Mouse (Mus musculus) liver, embryonic 15.5 days (tissue): ENCODE measurements around the gene Znfx1. TPM values are rescaled to one million over a fixed set of nuclear protein-coding genes. Genes with fewer than 3 reads are reported as not detected.

Source experiments
- ATAC-seq: fragments of 200-750 bp; cut with Nextera tagmentation; 2 replicates; pipeline ENCODE4 v1.8.0; 2017; ENCODE audit warnings: moderate number of reproducible peaks, mild to moderate bottlenecking, moderate library complexity; ENCODE audit not compliant: insufficient read depth
- H3K27ac ChIP-seq: fragments of 300-500 bp; sonication (generic); replicated peaks from 2 replicates; pipeline ENCODE4 v1.5.1; 2015; ENCODE audit warnings: mild to moderate bottlenecking, inconsistent platforms
- H3K27me3 ChIP-seq: fragments of 300-500 bp; sonication (generic); 2 replicates; pipeline ENCODE4 v1.6.1; 2015; ENCODE audit warnings: mild to moderate bottlenecking, inconsistent platforms
- H3K36me3 ChIP-seq: fragments of 300-500 bp; sonication (generic); replicated peaks from 2 replicates; pipeline ENCODE4 v1.6.1; 2015; ENCODE audit warnings: moderate library complexity, mild to moderate bottlenecking, inconsistent platforms
- H3K4me1 ChIP-seq: fragments of 300-500 bp; sonication (generic); replicated peaks from 2 replicates; pipeline ENCODE4 v1.6.1; 2015; ENCODE audit warnings: inconsistent platforms
- H3K4me2 ChIP-seq: fragments of 300-500 bp; sonication (generic); 2 replicates; pipeline ENCODE4 v1.6.1; 2015; ENCODE audit warnings: moderate library complexity, mild to moderate bottlenecking, inconsistent platforms
- H3K4me3 ChIP-seq: fragments of 300-500 bp; sonication (generic); replicated peaks from 2 replicates; pipeline ENCODE4 v1.5.1; 2015; ENCODE audit warnings: mild to moderate bottlenecking, inconsistent platforms
- H3K9ac ChIP-seq: fragments of 300-500 bp; sonication (generic); 2 replicates; pipeline ENCODE4 v1.6.1; 2015; ENCODE audit warnings: moderate library complexity, mild to moderate bottlenecking, inconsistent platforms
- H3K9me3 ChIP-seq: fragments of 300-500 bp; sonication (generic); replicated peaks from 2 replicates; pipeline ENCODE4 v1.6.1; 2016; ENCODE audit warnings: inconsistent platforms
- WGBS: fragments of 180-500 bp; shearing (Covaris S2); methylation state at CpG from one replicate; pipeline ENCODE4 v1.1.7; 2015; ENCODE audit warnings: mixed read lengths; ENCODE audit not compliant: insufficient replicate concordance; 5-methylcytosine and 5-hydroxymethylcytosine counted together
- polyA plus RNA-seq: library from polyadenylated mRNA; unstranded; fragments of >200 nt; fragmentation: Nextera tagmentation; extraction: Ambion mirVana; gene quantifications from 2 replicates; pipeline ENCODE4 v1.2.1, GENCODE M21; 2015

Gene Znfx1
- polyA plus RNA-seq, 1 experiment from 2014 or later, result 9.8 TPM

DNA sequence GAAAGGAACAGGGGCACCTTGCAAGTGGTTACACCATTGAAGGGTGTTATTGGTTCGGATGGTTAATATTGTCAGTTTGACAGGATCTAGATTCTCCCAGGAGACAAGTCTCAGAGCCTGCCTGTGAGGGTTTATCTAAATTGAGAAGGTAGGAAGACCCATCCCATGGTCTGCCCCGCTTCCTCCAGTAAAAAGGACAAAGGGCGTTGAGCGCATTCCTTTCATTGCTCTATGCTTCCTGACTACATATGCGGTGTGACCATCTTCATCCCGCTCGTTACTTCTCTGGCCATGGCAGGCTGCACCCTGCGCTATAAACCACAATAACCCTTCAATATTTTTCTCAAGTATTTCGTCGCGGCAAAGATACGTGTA is 8.4 kb upstream of the Znfx1 start:
- Histone ChIP-seq H3K9me3 (no peaks in the 10 kb centered on the region), H3K27me3 (no peaks in the 10 kb centered on the region), H3K9ac (peak overlapping the region; percentile 23), H3K4me3 (peak overlapping the region; percentile 52), H3K27ac (peak overlapping the region; percentile 39; the same call in 1 of the 2 replicates), H3K4me1 (peaks cover 33% of the 10 kb centered on the region), H3K36me3 (peaks cover 5% of the 10 kb centered on the region), H3K4me2 (peak overlapping the region; percentile 71)
- ATAC-seq, result no peak
- WGBS, result 18% methylated on average over 12 of the region's 12 CpGs

DNA sequence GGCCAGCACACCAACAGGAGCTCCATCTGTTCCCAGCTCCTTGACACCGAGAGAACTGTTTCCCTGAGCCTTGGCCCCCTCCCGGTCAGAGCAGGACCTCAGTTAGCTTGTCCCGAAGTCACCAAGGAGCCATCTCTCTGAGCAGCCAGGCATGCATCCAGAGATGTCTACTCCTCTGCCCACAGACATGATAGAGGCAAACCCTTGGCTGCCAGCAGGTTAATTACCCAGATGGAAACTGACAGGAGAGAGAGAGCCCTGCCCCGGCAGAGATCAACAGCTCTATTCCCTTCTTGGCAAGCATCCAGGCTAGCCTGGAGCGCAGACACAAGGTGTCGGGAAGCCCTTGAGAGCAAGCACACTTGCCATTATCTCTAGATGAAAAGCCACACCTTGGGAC is 7.5 kb upstream of the Znfx1 start:
- ATAC-seq, result no peak
- WGBS, result 65% methylated on average over 6 of the region's 6 CpGs
- no peak overlapping the region for H3K4me3 ChIP-seq
- peaks cover 42% of the 10 kb centered on the region for H3K4me1 ChIP-seq
- no peak overlapping the region for H3K4me2 ChIP-seq
- peaks cover 14% of the 10 kb centered on the region for H3K36me3 ChIP-seq
- H3K27me3 ChIP-seq, result no peaks in the 10 kb centered on the region
- H3K9me3 ChIP-seq, result no peaks in the 10 kb centered on the region
- no peak overlapping the region for H3K9ac ChIP-seq
- H3K27ac ChIP-seq, result no peak overlapping the region

DNA sequence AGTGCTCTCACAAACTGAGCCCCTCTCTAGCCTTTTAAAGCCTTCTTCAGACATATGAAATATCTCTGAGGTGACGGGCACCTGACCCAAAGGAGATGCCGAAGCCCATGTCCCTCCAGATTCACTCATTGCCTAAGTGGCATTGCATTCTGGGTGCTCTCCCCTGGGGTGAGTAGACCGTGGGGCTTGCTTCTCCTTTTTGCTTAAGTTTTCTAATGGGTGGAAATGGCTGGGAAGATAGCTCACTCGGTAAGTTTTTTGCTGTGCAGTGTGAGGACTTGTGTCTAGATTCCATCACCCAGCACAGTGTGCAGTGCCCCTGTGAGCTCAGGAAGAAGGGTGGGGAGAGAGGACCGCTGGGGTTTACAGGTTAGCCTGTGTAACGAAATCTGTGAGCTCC is 4.8 kb upstream of the Znfx1 start:
- Histone ChIP-seq H3K4me1 (peaks cover 55% of the 10 kb centered on the region), H3K9me3 (no peaks in the 10 kb centered on the region), H3K9ac (no peak overlapping the region), H3K4me3 (no peak overlapping the region), H3K4me2 (no peak overlapping the region), H3K36me3 (peaks cover 28% of the 10 kb centered on the region), H3K27me3 (no peaks in the 10 kb centered on the region), H3K27ac (peak overlapping the region; percentile 65; the same call in 1 of the 2 replicates)
- ATAC-seq, result no peak
- WGBS, result 24% methylated on average over 6 of the region's 6 CpGs

DNA sequence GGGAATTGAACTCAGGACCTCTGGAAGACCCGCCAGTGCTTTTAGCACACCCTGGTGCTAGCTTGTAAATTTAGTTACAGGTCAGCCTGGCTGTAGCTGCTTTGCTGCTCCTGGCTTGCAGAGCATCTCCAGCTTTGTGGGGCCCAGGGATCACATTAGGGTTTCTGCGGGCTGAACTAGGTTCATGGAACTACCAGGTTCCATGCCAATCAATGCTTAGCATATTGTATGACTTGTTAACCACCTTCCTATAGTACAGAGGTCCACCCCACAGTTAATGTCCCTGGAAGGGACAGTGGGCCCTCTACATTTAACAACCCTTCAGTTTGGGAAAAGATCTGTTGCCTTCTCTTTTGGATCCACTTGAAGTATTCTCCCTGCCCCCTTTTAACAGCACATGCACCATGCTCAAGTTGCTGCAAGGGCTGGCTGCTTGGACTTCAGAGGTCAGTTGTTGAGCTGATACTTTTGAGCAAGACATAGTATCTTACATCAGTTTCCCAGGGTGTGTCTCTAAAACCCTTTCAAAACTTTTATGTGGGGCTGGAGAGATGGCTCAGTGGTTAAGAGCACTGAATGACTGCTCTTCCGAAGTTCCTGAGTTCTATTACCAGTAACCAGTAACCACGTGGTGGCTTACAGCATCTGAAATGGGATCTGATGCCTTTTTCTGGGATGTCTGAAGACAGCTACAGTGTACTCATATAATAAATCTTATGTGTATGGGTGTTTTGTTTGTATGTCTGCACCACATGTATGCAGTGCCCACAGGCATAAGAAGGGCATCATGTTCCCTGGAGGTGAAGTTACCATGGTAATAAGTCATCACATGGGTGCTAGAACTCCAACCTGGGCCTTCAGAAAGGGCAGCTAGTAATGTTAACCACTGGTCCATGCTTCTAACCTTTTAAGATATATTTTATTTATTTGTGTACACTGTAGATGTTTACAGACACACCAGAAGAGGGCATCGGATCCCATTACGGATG is 4.0 kb upstream of the Znfx1 start:
- Histone ChIP-seq H3K9me3 (no peaks in the 10 kb centered on the region), H3K27ac (peak overlapping the region; percentile 65), H3K4me1 (peaks cover 48% of the 10 kb centered on the region), H3K36me3 (peaks cover 28% of the 10 kb centered on the region), H3K4me2 (no peak overlapping the region), H3K4me3 (no peak overlapping the region), H3K27me3 (no peaks in the 10 kb centered on the region), H3K9ac (no peak overlapping the region)
- WGBS, result 12% methylated on average over 6 of the region's 6 CpGs
- no peak for ATAC-seq

DNA sequence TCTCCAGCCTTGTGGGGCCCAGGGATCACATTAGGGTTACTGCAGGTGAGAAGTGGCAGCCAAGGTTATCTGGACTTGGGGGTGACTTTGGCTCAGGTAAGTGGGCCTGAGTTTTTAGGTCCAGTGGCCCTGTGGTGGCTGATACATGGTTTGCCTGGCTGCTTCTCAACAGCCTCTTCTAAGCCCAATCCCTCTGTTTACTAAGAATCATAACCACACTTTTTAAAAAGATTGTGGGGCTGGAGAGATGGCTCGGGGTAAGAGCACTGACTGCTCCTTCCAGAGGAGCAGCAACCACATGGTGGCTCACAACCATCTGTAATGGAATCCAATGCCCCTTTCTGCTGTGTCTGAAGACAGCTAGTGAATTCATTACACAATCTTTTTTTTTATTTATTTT is 3.2 kb upstream of the Znfx1 start:
- H3K4me2 ChIP-seq, result peak overlapping the region; percentile 78; the same call in 1 of the 2 replicates
- ATAC-seq, result no peak
- H3K27me3 ChIP-seq, result no peaks in the 10 kb centered on the region
- no peaks in the 10 kb centered on the region for H3K9me3 ChIP-seq
- WGBS, result 24% methylated on average over 1 of the region's 1 CpGs
- no peak overlapping the region for H3K4me3 ChIP-seq
- H3K9ac ChIP-seq, result 0 out of 2 replicates have a peak overlapping the region, but pooled peaks have one; percentile 16
- H3K4me1 ChIP-seq, result peaks cover 48% of the 10 kb centered on the region
- peak overlapping the region; percentile 95; the same call in 1 of the 2 replicates for H3K27ac ChIP-seq
- H3K36me3 ChIP-seq, result peaks cover 28% of the 10 kb centered on the region

DNA sequence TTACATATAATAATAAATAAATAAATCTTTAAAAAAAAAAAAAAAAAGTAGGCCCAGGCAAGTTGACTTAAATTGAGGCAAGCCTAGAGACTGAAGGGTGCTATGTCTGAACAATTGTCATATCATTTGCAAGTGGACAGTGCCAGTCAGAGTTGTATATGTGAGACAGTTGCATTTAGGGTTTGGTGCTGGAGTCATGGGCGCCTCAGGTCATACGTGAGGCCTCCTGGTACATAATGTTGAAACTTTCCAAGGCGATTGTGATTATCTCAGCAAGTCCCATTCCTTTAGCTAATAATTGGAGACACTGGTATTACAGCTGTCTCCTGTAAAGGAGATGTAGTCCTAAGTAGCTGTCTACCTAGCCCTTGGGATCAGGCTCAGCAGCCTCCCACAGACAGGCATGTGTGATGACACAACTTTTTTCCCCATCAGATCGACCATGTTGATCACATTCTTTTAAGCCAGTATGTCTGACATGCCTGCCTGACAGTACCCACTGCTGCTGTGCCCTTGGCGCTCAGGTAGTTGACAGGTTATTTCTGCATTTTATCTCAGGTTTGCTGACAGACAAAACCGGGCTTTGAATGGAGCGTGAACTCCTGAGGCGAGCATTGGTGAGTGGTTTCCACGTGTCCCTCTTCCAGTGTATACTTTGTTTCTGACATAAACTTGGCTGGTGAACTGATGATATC is 1.9 kb upstream of the Znfx1 start:
- H3K9me3 ChIP-seq, result no peaks in the 10 kb centered on the region
- 10% methylated on average over 9 of the region's 9 CpGs for WGBS
- H3K4me1 ChIP-seq, result peaks cover 58% of the 10 kb centered on the region
- no peaks in the 10 kb centered on the region for H3K27me3 ChIP-seq
- H3K9ac ChIP-seq, result peak overlapping the region; percentile 83
- H3K36me3 ChIP-seq, result peaks cover 32% of the 10 kb centered on the region
- H3K4me3 ChIP-seq, result peak overlapping the region; percentile 88
- ATAC-seq, result no peak
- peak overlapping the region; percentile 95 for H3K27ac ChIP-seq
- H3K4me2 ChIP-seq, result peak overlapping the region; percentile 78

DNA sequence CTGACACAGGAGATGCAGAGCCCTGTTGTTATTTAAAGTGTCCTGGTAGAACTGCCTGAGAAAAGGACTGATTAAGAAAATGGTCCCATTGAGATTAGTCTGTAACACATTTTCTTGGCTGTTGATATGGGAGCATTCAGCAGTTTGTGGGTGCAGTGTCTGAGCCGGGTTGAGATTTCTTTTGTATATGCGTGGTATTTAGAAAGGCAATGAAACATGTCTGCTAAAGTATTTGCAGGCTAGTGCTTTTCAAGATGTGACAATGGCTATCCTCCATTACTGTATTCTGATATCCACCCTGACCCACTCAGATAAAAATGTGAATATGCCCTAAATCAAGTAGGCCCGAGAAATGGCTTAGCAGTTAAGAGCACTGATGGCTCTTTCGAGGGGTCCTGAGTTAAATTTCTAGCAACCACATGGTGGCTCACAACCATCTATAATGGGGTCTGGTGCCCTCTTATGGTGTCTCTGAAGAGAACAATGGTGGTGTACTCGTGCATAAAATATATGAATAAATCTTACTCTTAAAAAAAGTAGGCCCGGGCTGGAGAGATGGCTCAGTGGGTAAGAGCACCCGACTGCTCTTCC is 1.2 kb upstream of the Znfx1 start:
- WGBS, result under 1% methylated on average over 7 of the region's 7 CpGs

DNA sequence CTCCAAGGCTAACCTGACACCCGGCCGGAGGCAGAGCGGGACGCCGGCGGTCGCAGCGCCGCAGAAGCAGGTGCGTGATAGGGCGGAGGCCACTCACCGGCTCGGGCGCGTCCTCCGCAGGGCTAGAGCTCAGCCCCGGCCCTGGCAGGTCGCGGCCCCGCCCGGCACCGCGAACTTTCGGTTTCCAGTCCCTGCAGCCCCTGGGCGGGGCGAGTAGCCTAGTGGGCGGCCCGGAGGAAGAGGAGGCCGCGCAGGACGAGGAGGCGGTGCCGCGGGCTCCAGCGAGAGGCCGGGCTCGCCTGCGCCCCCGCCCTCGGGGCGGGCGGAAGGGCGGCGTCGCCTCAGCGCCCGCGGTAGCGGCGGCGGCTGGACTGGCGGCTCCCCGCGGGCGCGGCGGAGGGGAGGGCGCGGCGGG is 311 bp downstream of the Znfx1 start:
- Histone ChIP-seq H3K4me1 (peaks cover 64% of the 10 kb centered on the region), H3K27ac (peak overlapping the region; percentile 95), H3K4me2 (peak overlapping the region; percentile 78), H3K4me3 (peak overlapping the region; percentile 88), H3K9me3 (no peaks in the 10 kb centered on the region), H3K27me3 (no peaks in the 10 kb centered on the region), H3K9ac (peak overlapping the region; percentile 92), H3K36me3 (peaks cover 52% of the 10 kb centered on the region)
- ATAC-seq, result peak; percentile 90
- 0% methylated on average over 56 of the region's 60 CpGs for WGBS

More for the DNA sequence above, 1.2 kb upstream of the Znfx1 start:
- H3K36me3 ChIP-seq, result peaks cover 37% of the 10 kb centered on the region
- H3K9me3 ChIP-seq, result no peaks in the 10 kb centered on the region
- H3K27me3 ChIP-seq, result no peaks in the 10 kb centered on the region
- H3K4me2 ChIP-seq, result peak overlapping the region; percentile 78
- ATAC-seq, result no peak
- peak overlapping the region; percentile 88 for H3K4me3 ChIP-seq
- peak overlapping the region; percentile 83 for H3K9ac ChIP-seq
- H3K4me1 ChIP-seq, result peaks cover 64% of the 10 kb centered on the region
- H3K27ac ChIP-seq, result peak overlapping the region; percentile 95

DNA sequence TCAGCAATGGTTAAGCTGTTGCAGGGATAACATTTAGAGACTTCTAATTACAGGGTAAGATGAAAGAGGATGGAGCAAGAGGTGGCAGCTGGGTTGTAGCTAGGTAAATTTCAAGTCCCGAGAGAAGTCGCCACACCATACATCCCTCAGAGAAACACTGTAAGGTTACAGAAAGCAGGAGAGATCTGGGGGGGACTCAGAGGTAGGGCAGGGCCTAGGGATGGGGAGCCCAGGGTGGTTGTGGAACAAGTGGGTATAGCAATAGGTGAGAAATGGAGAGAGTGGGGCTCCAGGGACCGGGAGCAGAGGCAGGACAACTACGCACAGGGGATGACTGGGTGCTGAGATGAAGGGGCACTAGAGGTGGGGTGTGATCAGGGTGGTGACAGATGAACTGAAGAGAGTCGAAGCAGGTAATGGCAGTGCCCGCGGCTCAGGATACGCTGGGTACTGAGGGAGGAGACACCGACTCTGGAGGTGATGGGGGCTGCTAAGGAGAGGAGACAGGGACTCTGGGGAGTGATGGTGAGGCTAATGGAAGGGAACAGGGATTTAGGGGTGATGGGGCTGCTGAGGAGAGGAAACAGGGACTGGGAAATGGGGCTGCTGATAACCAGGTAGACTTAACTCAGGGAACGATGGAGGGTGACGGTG is 1.3 kb downstream of the Znfx1 start:
- Histone ChIP-seq H3K27ac (peak overlapping the region; percentile 95), H3K9me3 (no peaks in the 10 kb centered on the region), H3K27me3 (no peaks in the 10 kb centered on the region), H3K4me1 (peaks cover 57% of the 10 kb centered on the region), H3K4me2 (peak overlapping the region; percentile 72), H3K4me3 (peak overlapping the region; percentile 88), H3K9ac (peak overlapping the region; percentile 92), H3K36me3 (peaks cover 60% of the 10 kb centered on the region)
- 8% methylated on average over 11 of the region's 11 CpGs for WGBS
- ATAC-seq, result no peak

DNA sequence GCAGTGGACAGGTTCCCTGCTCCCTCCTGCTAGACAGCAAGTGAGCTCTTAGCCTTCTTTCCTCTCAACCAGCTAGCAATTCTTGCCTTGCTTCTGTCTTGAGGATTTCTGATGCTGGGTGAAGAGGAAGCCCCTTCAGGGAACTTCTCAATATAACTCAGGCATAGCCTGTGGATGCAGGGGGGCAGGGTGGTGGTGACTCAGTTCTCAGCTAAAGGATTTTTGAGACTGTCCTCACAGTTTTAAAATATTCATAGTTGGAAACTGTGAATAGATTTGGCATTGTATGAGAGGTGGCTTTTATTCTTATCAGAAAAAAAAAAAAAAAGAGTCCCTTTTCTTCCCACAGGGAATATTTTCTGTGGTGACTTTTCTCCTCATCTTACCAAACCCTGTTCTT is 2.1 kb downstream of the Znfx1 start:
- Histone ChIP-seq H3K4me1 (peaks cover 58% of the 10 kb centered on the region), H3K27me3 (no peaks in the 10 kb centered on the region), H3K9ac (peak overlapping the region; percentile 92), H3K9me3 (no peaks in the 10 kb centered on the region), H3K4me2 (peak overlapping the region; percentile 72), H3K36me3 (peaks cover 60% of the 10 kb centered on the region), H3K4me3 (peak overlapping the region; percentile 88), H3K27ac (peak overlapping the region; percentile 55)
- ATAC-seq, result no peak
